Mouse (Mus musculus) spleen, adult 2 months (tissue): ENCODE measurements around the gene Lcn9. TPM values are rescaled to one million over a fixed set of nuclear protein-coding genes. Genes with fewer than 3 reads are reported as not detected.

Source experiments
- DNase-seq, 2 experiments: peaks; one replicate each; pipeline versions ENCODE4 v3.0.0 to v3.0.0-alpha.2; 2012 to 2021; ENCODE audit warnings: low spot score in 2 of 2, low read depth in 1 of 2
- H3K27ac ChIP-seq: fragments of 200-500 bp; 2 replicates; pipeline ENCODE4 v1.5.1; 2012; ENCODE audit warnings: low read length, inconsistent platforms; ENCODE audit not compliant: insufficient read depth
- H3K27me3 ChIP-seq: fragments of 200-500 bp; 2 replicates; pipeline ENCODE4 v1.6.1; 2012; ENCODE audit warnings: mild to moderate bottlenecking, moderate library complexity, low read length, inconsistent platforms; ENCODE audit not compliant: control insufficient read depth, insufficient read depth
- H3K36me3 ChIP-seq: fragments of 200-500 bp; 2 replicates; pipeline ENCODE4 v1.6.1; 2012; ENCODE audit warnings: mild to moderate bottlenecking, low read length, inconsistent platforms; ENCODE audit not compliant: control insufficient read depth, insufficient read depth
- H3K4me1 ChIP-seq: fragments of 200-500 bp; 2 replicates; pipeline ENCODE4 v1.6.1; 2011; ENCODE audit warnings: inconsistent platforms; ENCODE audit not compliant: control insufficient read depth, insufficient read depth, insufficient read length
- H3K4me3 ChIP-seq: fragments of 200-500 bp; 2 replicates; pipeline ENCODE4 v1.5.1; 2011; ENCODE audit warnings: mild to moderate bottlenecking, inconsistent platforms; ENCODE audit not compliant: insufficient read depth, insufficient read length; ENCODE audit errors: extremely low read depth
- CTCF ChIP-seq: fragments of 200-500 bp; IDR thresholded peaks from 2 replicates; pipeline ENCODE4 v1.5.1; 2011; ENCODE audit warnings: mild to moderate bottlenecking, inconsistent platforms; ENCODE audit not compliant: insufficient read depth, insufficient read length, insufficient replicate concordance; ENCODE audit errors: extremely low read depth
- POLR2A ChIP-seq: fragments of 200-500 bp; IDR thresholded peaks from 2 replicates; pipeline ENCODE4 v1.6.1; 2011; ENCODE audit warnings: low read depth, low read length, inconsistent platforms
- WGBS: fragments of 180-500 bp; shearing (Covaris S2); methylation state at CpG from one replicate; pipeline ENCODE4 v1.1.7; 2018; 5-methylcytosine and 5-hydroxymethylcytosine counted together
- polyA plus RNA-seq: library from polyadenylated mRNA; depleted of rRNA; stranded (reverse); fragments of >200 nt; gene quantifications from 2 replicates; pipeline ENCODE4 v1.2.3, GENCODE M21; 2012

The Lcn9 gene
- polyA plus RNA-seq, 1 experiment = not detected

DNA sequence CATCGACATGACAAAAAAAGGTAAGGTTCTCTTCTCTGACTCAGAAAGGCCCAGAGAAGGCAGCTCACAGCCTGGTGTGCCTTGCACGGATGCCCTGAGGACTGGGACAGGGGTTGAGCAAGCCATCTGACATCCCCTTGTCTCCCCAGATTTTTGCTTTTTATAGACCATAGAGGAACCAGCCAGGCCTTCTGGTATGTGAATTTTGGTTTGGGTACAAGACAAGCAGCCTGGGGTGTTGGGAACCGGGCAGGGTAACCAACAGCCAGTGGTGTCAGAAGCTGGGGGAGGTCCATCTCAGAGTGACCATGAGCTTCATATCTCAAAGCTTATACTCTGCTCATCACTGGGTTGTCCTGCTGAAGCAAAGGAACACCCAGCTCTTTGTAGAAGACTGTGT is 1.8 kb downstream of the Lcn9 start:
- no peaks in the 10 kb centered on the region for H3K36me3 ChIP-seq
- 86% methylated on average over 3 of the region's 3 CpGs for WGBS
- H3K27ac ChIP-seq = no peak overlapping the region
- no peak overlapping the region for H3K4me3 ChIP-seq
- no peaks in the 10 kb centered on the region for H3K27me3 ChIP-seq
- no peak for TF ChIP-seq POLR2A
- no peak for TF ChIP-seq CTCF
- no peak for DNase-seq
- no peaks in the 10 kb centered on the region for H3K4me1 ChIP-seq

DNA sequence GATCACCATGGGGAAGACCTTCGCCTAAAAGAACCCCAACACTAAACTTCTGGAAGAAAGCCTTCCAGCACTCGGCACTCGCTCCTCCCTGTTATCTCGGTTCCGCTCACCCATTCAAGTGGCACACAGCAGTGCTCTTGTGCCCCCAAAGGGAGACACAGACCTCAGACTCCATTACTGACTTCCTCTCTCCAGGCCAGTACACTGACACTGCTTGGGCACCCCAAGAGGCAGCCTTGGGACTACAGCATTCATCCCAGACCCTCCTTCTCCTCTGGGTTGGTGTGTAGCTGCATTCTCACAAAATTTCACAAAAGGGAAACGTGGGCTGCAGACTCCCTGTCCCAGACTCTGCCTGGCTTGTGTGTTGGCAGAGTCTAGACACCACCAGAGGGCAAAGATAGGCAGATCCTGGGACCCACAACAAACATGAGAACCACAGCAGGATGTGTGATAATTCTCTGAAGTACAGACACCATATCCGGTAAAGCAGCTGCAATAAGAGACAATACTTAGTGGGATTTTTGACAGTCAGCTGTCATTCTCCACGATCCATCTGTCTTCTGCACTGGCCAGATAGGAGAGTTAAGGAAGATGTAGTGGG is 5.5 kb downstream of the Lcn9 start:
- Histone ChIP-seq H3K36me3 (no peaks in the 10 kb centered on the region), H3K4me1 (no peaks in the 10 kb centered on the region), H3K27ac (no peak overlapping the region), H3K27me3 (no peaks in the 10 kb centered on the region), H3K4me3 (no peak overlapping the region)
- TF ChIP-seq POLR2A = no peak
- no peak for TF ChIP-seq CTCF
- DNase-seq = peak in 1 of 2 experiments; percentile 14
- 45% methylated on average over 8 of the region's 8 CpGs for WGBS

DNA sequence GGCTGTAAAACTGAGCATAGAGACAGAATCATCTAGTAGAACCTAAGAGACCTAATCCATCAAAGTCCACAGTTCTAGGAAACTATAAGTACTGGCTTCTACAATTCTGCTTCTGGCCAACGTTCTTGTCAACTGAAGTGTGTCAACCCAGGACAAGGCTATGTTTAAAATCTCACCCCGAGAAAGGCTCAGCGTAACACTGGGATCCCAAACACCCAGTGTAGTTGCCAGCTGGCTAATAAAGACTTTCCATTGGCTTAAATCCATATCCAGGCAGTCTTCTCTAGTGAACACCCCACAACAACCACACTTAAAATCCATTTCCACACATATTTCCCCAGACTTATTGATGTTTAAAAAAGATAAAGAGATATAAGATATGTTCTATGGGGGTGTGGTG is 7.8 kb downstream of the Lcn9 start:
- WGBS = 89% methylated on average over 3 of the region's 3 CpGs
- H3K4me3 ChIP-seq = no peak overlapping the region
- no peaks in the 10 kb centered on the region for H3K4me1 ChIP-seq

DNA sequence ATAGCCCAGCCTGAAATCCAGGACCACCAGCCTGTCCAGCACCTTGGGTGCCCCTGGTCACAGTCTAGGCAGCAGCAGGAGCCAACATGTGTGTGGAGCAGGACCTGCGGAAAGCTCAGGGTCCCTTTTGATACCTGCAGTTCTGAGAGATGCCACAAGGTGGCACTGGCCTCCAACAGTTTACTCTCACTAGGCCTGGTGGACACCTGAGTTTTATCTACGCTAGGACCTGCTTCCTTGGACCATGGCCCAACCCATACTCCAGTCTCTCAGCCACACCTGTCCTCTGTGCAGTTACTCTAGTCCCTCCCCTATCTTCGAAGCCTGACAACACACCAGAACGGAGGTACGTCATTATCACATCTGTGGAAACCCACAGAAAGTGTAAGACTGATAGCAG is 13.3 kb downstream of the Lcn9 start:
- Histone ChIP-seq H3K36me3 (no peaks in the 10 kb centered on the region), H3K27ac (no peak overlapping the region), H3K4me1 (no peaks in the 10 kb centered on the region), H3K4me3 (no peak overlapping the region), H3K27me3 (no peaks in the 10 kb centered on the region)
- DNase-seq = peak in 1 of 2 experiments; percentile 49
- 46% methylated on average over 5 of the region's 5 CpGs for WGBS
- TF ChIP-seq POLR2A = no peak
- peak; percentile 74; the same call in 1 of the 2 replicates for TF ChIP-seq CTCF

More for the DNA sequence above, 7.8 kb downstream of the Lcn9 start:
- Histone ChIP-seq H3K27ac (no peak overlapping the region), H3K27me3 (no peaks in the 10 kb centered on the region), H3K36me3 (no peaks in the 10 kb centered on the region)
- TF ChIP-seq CTCF = no peak
- TF ChIP-seq POLR2A = no peak
- no peak for DNase-seq

DNA sequence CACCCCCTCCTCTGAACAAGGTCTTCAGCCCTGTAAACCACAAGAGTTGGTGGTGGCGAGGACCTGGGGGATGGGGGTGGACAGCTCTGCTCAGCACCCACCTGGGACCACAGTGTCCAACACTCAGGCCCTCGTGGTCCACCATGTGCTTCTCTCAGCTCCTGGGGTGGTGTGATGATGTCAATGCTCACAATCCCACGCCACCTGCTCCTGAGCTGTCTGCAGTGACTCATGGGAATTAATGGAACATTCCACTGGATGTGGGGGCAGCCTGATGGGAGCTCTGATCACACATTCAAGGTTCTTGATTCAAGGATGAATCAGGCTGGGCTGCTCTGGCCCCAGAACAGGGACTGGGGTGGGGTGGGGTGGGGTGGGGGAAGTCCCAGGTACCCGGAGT is 19.2 kb downstream of the Lcn9 start:
- TF ChIP-seq POLR2A (no peak), CTCF (no peak)
- no peaks in the 10 kb centered on the region for H3K27me3 ChIP-seq
- DNase-seq = no peak

DNA sequence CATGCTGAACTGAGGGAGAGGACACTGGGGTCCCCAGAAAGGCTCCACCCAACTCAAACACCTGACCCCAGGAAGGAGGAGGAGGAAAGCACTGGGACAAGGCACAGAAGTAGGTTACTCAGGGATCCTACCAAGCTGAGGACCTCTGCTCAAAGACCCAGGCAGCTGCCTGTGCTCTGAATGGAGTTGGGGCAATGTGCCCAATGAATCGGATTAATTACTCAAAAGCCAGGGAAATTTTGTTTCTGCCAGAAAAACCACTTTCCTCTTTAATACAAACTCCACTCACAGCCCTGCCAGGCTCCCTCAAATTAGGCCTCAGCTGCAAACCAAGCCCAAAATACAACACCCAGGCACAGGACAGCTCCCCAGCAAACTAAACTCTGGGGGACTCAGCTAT is 19.8 kb downstream of the Lcn9 start:
- no peak overlapping the region for H3K4me3 ChIP-seq
- no peaks in the 10 kb centered on the region for H3K27me3 ChIP-seq
- H3K27ac ChIP-seq = no peak overlapping the region
- TF ChIP-seq CTCF (no peak), POLR2A (no peak)
- H3K4me1 ChIP-seq = no peaks in the 10 kb centered on the region
- no peaks in the 10 kb centered on the region for H3K36me3 ChIP-seq
- no peak for DNase-seq
- WGBS = 84% methylated on average over 1 of the region's 1 CpGs

More for the DNA sequence above, 19.2 kb downstream of the Lcn9 start:
- H3K4me1 ChIP-seq = no peaks in the 10 kb centered on the region
- no peaks in the 10 kb centered on the region for H3K36me3 ChIP-seq
- WGBS = 68% methylated on average over 4 of the region's 4 CpGs
- H3K4me3 ChIP-seq = no peak overlapping the region
- no peak overlapping the region for H3K27ac ChIP-seq

DNA sequence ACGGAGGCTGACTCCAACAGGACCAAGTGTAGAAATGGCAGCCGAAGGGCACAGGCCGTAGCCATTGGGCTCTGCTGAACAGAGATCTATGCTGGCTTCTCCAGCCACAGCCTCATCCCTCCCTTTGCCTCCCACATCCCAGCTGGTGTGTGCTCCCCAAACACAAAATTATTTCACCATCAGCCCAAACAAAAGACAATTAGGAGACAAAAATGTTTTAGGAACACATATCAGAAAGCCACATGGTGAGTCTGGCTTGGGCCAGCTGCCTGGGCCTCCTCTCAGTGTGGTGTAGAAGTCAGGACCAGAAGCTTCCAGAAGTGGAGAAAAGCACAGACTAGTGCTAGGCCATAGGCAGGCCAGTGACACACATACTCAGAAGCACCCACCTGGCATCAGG is 21.1 kb downstream of the Lcn9 start:
- no peaks in the 10 kb centered on the region for H3K36me3 ChIP-seq
- H3K27me3 ChIP-seq = no peaks in the 10 kb centered on the region
- no peak overlapping the region for H3K4me3 ChIP-seq
- H3K4me1 ChIP-seq = no peaks in the 10 kb centered on the region
- no peak for DNase-seq
- WGBS = 90% methylated on average over 3 of the region's 3 CpGs
- H3K27ac ChIP-seq = no peak overlapping the region
- TF ChIP-seq POLR2A (no peak), CTCF (no peak)
